Mouse (Mus musculus) CH12.LX (cell line): Measurements from ENCODE around the gene Rrp7a. TPM values are rescaled to one million over a fixed set of nuclear protein-coding genes. Genes with fewer than 3 reads are reported as not detected.

Experiments
- DNase-seq: peaks from one replicate; pipeline ENCODE4 v3.0.0-alpha.2; 2013; ENCODE audit errors: extremely low read depth
- H3K27ac ChIP-seq: 2 replicates; pipeline ENCODE4 v1.5.1; 2012; ENCODE audit warnings: low read depth, mild to moderate bottlenecking, control low read depth, moderate library complexity; ENCODE audit not compliant: insufficient read depth
- H3K27me3 ChIP-seq: replicated peaks from 2 replicates; pipeline ENCODE3; 2012; ENCODE audit warnings: inconsistent platforms
- H3K36me3 ChIP-seq, 2 experiments: replicated peaks in 1 of 2; 2 replicates each; pipeline versions ENCODE3 to v1.6.1; 2012; ENCODE audit warnings: inconsistent platforms in 1 of 2, low read length in 1 of 2, mild to moderate bottlenecking in 1 of 2, mixed read lengths in 1 of 2, moderate library complexity in 1 of 2; ENCODE audit not compliant: control insufficient read depth in 1 of 2, insufficient read depth in 1 of 2
- H3K4me1 ChIP-seq, 2 experiments: 2 replicates each; pipeline ENCODE4 v1.6.1; 2012; ENCODE audit warnings: inconsistent platforms in 1 of 2, moderate library complexity in 1 of 2; ENCODE audit not compliant: insufficient read depth in 2 of 2, control insufficient read depth in 1 of 2
- H3K4me2 ChIP-seq: 2 replicates; pipeline ENCODE4 v1.6.1; 2012; ENCODE audit warnings: low read depth, mild to moderate bottlenecking, control low read depth; ENCODE audit not compliant: poor library complexity, insufficient read depth, severe bottlenecking
- H3K4me3 ChIP-seq, 3 experiments: fragments of 150-350 bp in 1 of 3; sonication (generic) in 1 of 3; replicated peaks in 1 of 3; 2 replicates each; pipeline versions ENCODE3 to v1.5.1; 2011 to 2012; ENCODE audit warnings: low read depth in 2 of 3, low read length in 2 of 3, mild to moderate bottlenecking in 2 of 3, moderate library complexity in 2 of 3, control low read depth in 1 of 3, improper control_type of control experiment in 1 of 3, inconsistent platforms in 1 of 3, mixed read lengths in 1 of 3; ENCODE audit not compliant: poor library complexity in 1 of 3
- H3K79me2 ChIP-seq: replicated peaks from 2 replicates; pipeline ENCODE4 v1.6.1; 2012; ENCODE audit warnings: mild to moderate bottlenecking, moderate library complexity; ENCODE audit not compliant: control insufficient read depth, poor library complexity, insufficient read depth, severe bottlenecking; ENCODE audit errors: extremely low read depth
- H3K9ac ChIP-seq: 2 replicates; pipeline ENCODE4 v1.6.1; 2012; ENCODE audit warnings: low read depth, mild to moderate bottlenecking, control low read depth, moderate library complexity; ENCODE audit not compliant: insufficient read depth
- H3K9me3 ChIP-seq: replicated peaks from 2 replicates; pipeline ENCODE3; 2012; ENCODE audit warnings: low read length, inconsistent platforms, mixed read lengths
- CHD2 ChIP-seq: IDR thresholded peaks from 2 replicates; pipeline ENCODE4 v1.6.1; 2011; ENCODE audit warnings: low read length, improper control_type of control experiment
- CTCF ChIP-seq, 2 experiments: IDR thresholded peaks in 1 of 2; conservative IDR thresholded peaks in 1 of 2; 2 replicates each; pipeline ENCODE4 v1.5.1; 2011 to 2012; ENCODE audit warnings: low read depth in 2 of 2, low read length in 2 of 2, improper control_type of control experiment in 1 of 2, inconsistent platforms in 1 of 2, mild to moderate bottlenecking in 1 of 2, moderate library complexity in 1 of 2
- ETS1 ChIP-seq: conservative IDR thresholded peaks from 2 replicates; pipeline ENCODE4 v1.6.1; 2012; ENCODE audit warnings: low read depth, mild to moderate bottlenecking, inconsistent platforms, low read length, improper control_type of control experiment, moderate library complexity
- GABPA ChIP-seq: IDR thresholded peaks from 2 replicates; pipeline ENCODE4 v1.6.1; 2012; ENCODE audit warnings: low read depth, low read length, improper control_type of control experiment, inconsistent platforms; ENCODE audit not compliant: insufficient replicate concordance
- JUND ChIP-seq: conservative IDR thresholded peaks from 2 replicates; pipeline ENCODE4 v1.6.1; 2011; ENCODE audit warnings: low read depth, low read length, improper control_type of control experiment
- MAFK ChIP-seq: IDR thresholded peaks from 2 replicates; pipeline ENCODE4 v1.6.1; 2011; ENCODE audit warnings: low read length, improper control_type of control experiment; ENCODE audit not compliant: insufficient replicate concordance
- MAX ChIP-seq: IDR thresholded peaks from 2 replicates; pipeline ENCODE4 v1.6.1; 2011; ENCODE audit warnings: low read length, improper control_type of control experiment
- MAZ ChIP-seq: IDR thresholded peaks from 2 replicates; pipeline ENCODE4 v1.6.1; 2012; ENCODE audit warnings: low read depth, mild to moderate bottlenecking, inconsistent platforms, low read length, improper control_type of control experiment, moderate library complexity
- MEF2A ChIP-seq: IDR thresholded peaks from 2 replicates; pipeline ENCODE4 v1.6.1; 2014; ENCODE audit warnings: low read depth, mild to moderate bottlenecking, inconsistent platforms, low read length, improper control_type of control experiment, borderline replicate concordance
- MXI1 ChIP-seq: IDR thresholded peaks from 2 replicates; pipeline ENCODE4 v1.6.1; 2011; ENCODE audit warnings: mild to moderate bottlenecking, low read depth, low read length, improper control_type of control experiment
- MYC ChIP-seq: IDR thresholded peaks from 2 replicates; pipeline ENCODE4 v1.6.1; 2011; ENCODE audit warnings: low read depth, mild to moderate bottlenecking, improper control_type of control experiment, low read length
- NELFE ChIP-seq: IDR thresholded peaks from 2 replicates; pipeline ENCODE4 v1.6.1; 2011; ENCODE audit warnings: low read depth, low read length, improper control_type of control experiment
- NRF1 ChIP-seq: IDR thresholded peaks from 2 replicates; pipeline ENCODE4 v1.6.1; 2014; ENCODE audit warnings: low read depth, mild to moderate bottlenecking, inconsistent platforms, low read length, improper control_type of control experiment, moderate library complexity
- PAX5 ChIP-seq: IDR thresholded peaks from 2 replicates; pipeline ENCODE4 v1.6.1; 2012; ENCODE audit warnings: low read length, inconsistent platforms, mixed read lengths
- SIN3A ChIP-seq: IDR thresholded peaks from 2 replicates; pipeline ENCODE4 v1.6.1; 2012; ENCODE audit warnings: low read length, improper control_type of control experiment, inconsistent platforms
- SMC3 ChIP-seq: IDR thresholded peaks from 2 replicates; pipeline ENCODE4 v1.6.1; 2011; ENCODE audit warnings: low read depth, low read length, improper control_type of control experiment
- UBTF ChIP-seq: IDR thresholded peaks from 2 replicates; pipeline ENCODE4 v1.6.1; 2012; ENCODE audit warnings: low read depth, mild to moderate bottlenecking, inconsistent platforms, low read length, improper control_type of control experiment, moderate library complexity
- USF2 ChIP-seq: conservative IDR thresholded peaks from 2 replicates; pipeline ENCODE4 v1.6.1; 2011; ENCODE audit warnings: low read depth, low read length, improper control_type of control experiment
- ZKSCAN1 ChIP-seq: IDR thresholded peaks from 2 replicates; pipeline ENCODE4 v1.6.1; 2012; ENCODE audit warnings: low read depth, inconsistent platforms, low read length, improper control_type of control experiment, borderline replicate concordance
- ZMIZ1 ChIP-seq: IDR thresholded peaks from 2 replicates; pipeline ENCODE4 v1.6.1; 2012; ENCODE audit warnings: low read depth, mild to moderate bottlenecking, inconsistent platforms, low read length, improper control_type of control experiment
- ZNF384 ChIP-seq: IDR thresholded peaks from 2 replicates; pipeline ENCODE4 v1.6.1; 2012; ENCODE audit warnings: low read depth, low read length, improper control_type of control experiment, inconsistent platforms
- dilution Hi-C: fragments of 300-500 bp; cut with MboI; formaldehyde crosslinking; loops from 2 replicates; pipeline ENCODE4 v1.14.3; 2020; ENCODE audit warnings: low sequenced_read_pairs; ENCODE audit not compliant: extremely low pct_unique_long_range_greater_than_20kb, extremely low pct_ligation_motif_present
- in situ Hi-C: fragments of 300-500 bp; cut with MboI; formaldehyde crosslinking; loops from 3 replicates; pipeline ENCODE4 v1.14.3; 2019; ENCODE audit warnings: low sequenced_read_pairs, low pct_ligation_motif_present, low pct_unique_long_range_greater_than_20kb, mixed read lengths
- polyA plus RNA-seq: library from polyadenylated mRNA; unstranded; fragments of >175 nt; gene quantifications from 2 replicates; pipeline ENCODE4 v1.2.1, GENCODE M21; 2012; ENCODE audit warnings: low read depth; ENCODE audit not compliant: insufficient read length
- total RNA-seq, 2 experiments: library from RNA; depleted of rRNA; stranded (reverse); fragments of 300-350 nt in 1 of 2; fragments of >200 nt in 1 of 2; gene quantifications; 2 replicates each; pipeline ENCODE4 v1.2.3; 2012 to 2014

Gene Rrp7a
- total and polyA plus RNA-seq, 3 experiments, result 126 to 262 (median 156) TPM

DNA sequence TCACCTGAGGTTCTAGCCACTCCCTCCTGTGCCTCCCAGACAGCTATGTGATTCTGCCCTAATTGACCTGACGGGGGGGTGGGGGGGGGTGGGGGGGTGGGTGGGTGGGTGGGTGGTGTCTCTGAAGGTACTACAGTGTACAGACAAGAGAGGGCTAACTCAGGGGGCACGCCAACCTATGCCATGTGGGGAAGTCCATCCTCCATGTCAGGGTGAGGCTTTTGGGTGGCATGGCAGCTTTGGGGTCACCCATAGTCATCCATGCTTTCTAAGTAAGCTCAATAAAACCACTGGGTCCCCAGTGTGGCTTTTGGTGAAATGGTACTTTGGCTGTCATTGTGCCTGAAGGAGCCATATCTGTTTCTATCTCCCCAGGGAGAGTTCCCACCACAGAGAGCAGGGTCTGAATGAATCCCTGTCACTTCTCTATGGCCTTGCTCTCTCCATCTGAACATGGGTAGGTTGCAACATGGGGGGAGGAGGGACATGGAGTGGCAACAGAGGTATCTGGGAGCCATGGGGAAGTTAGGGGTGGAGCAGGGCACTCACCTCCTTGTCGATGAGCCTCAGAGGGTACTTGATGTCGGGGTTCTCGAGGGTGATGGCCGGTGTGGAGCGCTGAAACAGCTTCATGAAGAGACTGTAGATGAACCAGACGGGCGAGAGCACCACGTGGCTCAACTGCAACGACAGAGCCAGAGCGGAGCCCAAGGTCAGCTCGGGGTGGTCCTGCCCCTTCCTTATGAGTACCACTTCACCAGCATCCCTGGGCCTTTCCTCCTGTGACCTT is 43.1 kb upstream of the Rrp7a start:
- Histone ChIP-seq H3K9ac (no peak overlapping the region), H3K27me3 (no peaks in the 10 kb centered on the region), H3K36me3 (peaks cover 20 to 75% of the 10 kb centered on the region in 2 experiments), H3K79me2 (no peaks in the 10 kb centered on the region), H3K9me3 (no peaks in the 10 kb centered on the region), H3K4me3 (no peak overlapping the region), H3K4me1 (peaks cover 9 to 85% of the 10 kb centered on the region in 2 experiments), H3K27ac (no peak overlapping the region), H3K4me2 (no peak overlapping the region)
- in situ Hi-C loops, result no loop called here
- DNase-seq, result no peak
- dilution Hi-C loops, result no loop called here
- TF ChIP-seq SMC3 (no peak), MEF2A (no peak), PAX5 (no peak), USF2 (no peak), MAX (no peak), CTCF (conservative IDR thresholded peaks at IDR 0.05 in 1 of 2, IDR thresholded peaks at IDR 0.05 in 1 of 2; ENCODE audit: low read depth in 2 of 2, low read length in 2 of 2) (no peak), ZNF384 (no peak), SIN3A (no peak), MYC (no peak), GABPA (no peak), ZMIZ1 (no peak), JUND (no peak), MXI1 (no peak), ZKSCAN1 (no peak)

DNA sequence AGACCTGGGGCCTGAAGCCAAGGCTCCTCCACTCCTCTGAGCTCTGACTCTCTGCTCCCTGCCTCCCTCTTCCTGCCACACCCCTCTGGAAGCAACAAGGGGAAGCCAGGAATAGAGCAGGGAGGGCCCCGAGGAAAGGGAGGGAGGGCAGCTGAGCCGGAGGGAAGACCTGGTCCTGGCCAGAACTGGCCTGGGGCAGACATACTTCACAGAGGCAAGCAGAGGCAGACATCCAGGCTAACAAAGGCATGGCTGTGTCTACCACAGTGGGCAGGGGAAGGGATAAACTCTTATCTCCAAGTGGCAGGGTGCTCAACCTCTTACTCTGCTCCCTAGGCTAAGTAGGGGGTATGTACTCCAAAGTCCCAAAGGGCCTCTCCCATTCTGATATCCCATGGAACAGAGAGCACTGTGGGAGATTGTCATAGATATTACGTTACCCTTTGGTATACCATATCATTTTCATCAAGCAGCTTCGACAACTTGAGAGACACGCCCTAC is 42.4 kb upstream of the Rrp7a start:
- dilution Hi-C loops, result no loop called here
- Histone ChIP-seq H3K9ac (no peak overlapping the region), H3K4me1 (peaks cover 9 to 85% of the 10 kb centered on the region in 2 experiments), H3K36me3 (peaks cover 26 to 77% of the 10 kb centered on the region in 2 experiments), H3K4me2 (no peak overlapping the region), H3K9me3 (no peaks in the 10 kb centered on the region)
- in situ Hi-C loops, result no loop called here
- no peak for TF ChIP-seq MAX
- no peak for TF ChIP-seq MXI1
- no peak for TF ChIP-seq UBTF
- no peak for TF ChIP-seq CTCF (conservative IDR thresholded peaks at IDR 0.05 in 1 of 2, IDR thresholded peaks at IDR 0.05 in 1 of 2; ENCODE audit: low read depth in 2 of 2, low read length in 2 of 2)
- no peak for TF ChIP-seq MAFK
- TF ChIP-seq NELFE, result no peak
- TF ChIP-seq ZNF384, result no peak
- no peak for TF ChIP-seq NRF1
- TF ChIP-seq CHD2, result no peak
- TF ChIP-seq MAZ, result no peak
- no peak for TF ChIP-seq ETS1
- TF ChIP-seq, all 38 proteins: peak for 0
- Histone ChIP-seq H3K4me3 (no peak overlapping the region), H3K27me3 (no peaks in the 10 kb centered on the region), H3K79me2 (no peaks in the 10 kb centered on the region), H3K27ac (no peak overlapping the region)
- DNase-seq, result no peak
